Comparison of ENCODE assay signal across 18 mouse cellular contexts in genomic region chr2:168147722-168148432, GRCm38 (mm10). TPM values are rescaled to one million over a fixed set of nuclear protein-coding genes. Genes with fewer than 3 reads are reported as not detected.
DNase-seq lines count a peak whose midpoint lies in the region; ATAC-seq and TF ChIP-seq lines count a peak whose summit lies in the region.
"Had no signal": no experiment of that assay in that cellular context is flagged by ENCODE, and none has a peak within 500 bp of the region (broad histone marks: within the 10 kb centered on the region; RNA-seq: fewer than 3 reads in every experiment).

No protein-coding gene starts in this region.

- DNase-seq in midbrain, embryonic 10.5 days (ENCODE audit: low spot score): no peak
- DNase-seq in limb, embryonic 10.5 days (ENCODE audit: low spot score): no peak
- DNase-seq in left cerebral cortex, postnatal 25 days (ENCODE audit: low spot score in 2 of 2): no peak
- DNase-seq in left cerebral cortex, adult 18-20 months (ENCODE audit: low spot score in 2 of 2): no peak
- DNase-seq in urinary bladder, postnatal 25 days (ENCODE audit: low spot score): no peak
- DNase-seq: cerebellum, adult 2 months; embryo, embryonic 11 days; gastrocnemius, postnatal 36 days; lung, adult 2 months; thymus, postnatal 14 days had no signal

- no peak overlapping the region for H3K4me3 ChIP-seq in midbrain, embryonic 10.5 days
- H3K4me3 ChIP-seq in midbrain, embryonic 13.5 days (replicated peaks): no peak overlapping the region
- H3K4me3 ChIP-seq in intestine, embryonic 16.5 days (ENCODE audit: low read length): no peak overlapping the region
- no peak overlapping the region for H3K4me3 ChIP-seq in limb, embryonic 10.5 days
- no peak overlapping the region for H3K4me3 ChIP-seq in small intestine, adult 2 months (ENCODE audit: low read depth, low read length)
- H3K4me3 ChIP-seq: forebrain, embryonic 15.5 days; heart, embryonic 13.5 days; hindbrain, embryonic 13.5 days; layer of hippocampus, adult 2 months had no signal

- H3K9ac ChIP-seq in midbrain, embryonic 13.5 days (replicated peaks): no peak overlapping the region
- H3K9ac ChIP-seq in intestine, embryonic 16.5 days (ENCODE audit: low read depth, low read length): no peak overlapping the region; the same call in 1 of the 2 replicates
- H3K9ac ChIP-seq: forebrain, embryonic 15.5 days; heart, embryonic 13.5 days; hindbrain, embryonic 13.5 days had no signal

- no peak for ATAC-seq in midbrain, embryonic 13.5 days
- peak; percentile 74 for ATAC-seq in intestine, embryonic 16.5 days
- ATAC-seq: CD4-positive, CD25-positive, alpha-beta regulatory T cell, adult 4 months; forebrain, embryonic 15.5 days had no signal

- no peaks in the 10 kb centered on the region for H3K36me3 ChIP-seq in midbrain, embryonic 10.5 days
- H3K36me3 ChIP-seq in midbrain, embryonic 13.5 days: no peaks in the 10 kb centered on the region
- H3K36me3 ChIP-seq in intestine, embryonic 16.5 days (ENCODE audit: control insufficient read depth, insufficient read depth, low read length): no peaks in the 10 kb centered on the region
- no peaks in the 10 kb centered on the region for H3K36me3 ChIP-seq in limb, embryonic 10.5 days
- no peaks in the 10 kb centered on the region for H3K36me3 ChIP-seq in small intestine, adult 2 months (ENCODE audit: control insufficient read depth, insufficient read depth, low read length)
- H3K36me3 ChIP-seq: forebrain, embryonic 15.5 days; heart, embryonic 13.5 days; hindbrain, embryonic 13.5 days had no signal

- H3K4me1 ChIP-seq in midbrain, embryonic 10.5 days: peaks cover 31% of the 10 kb centered on the region
- H3K4me1 ChIP-seq in midbrain, embryonic 13.5 days (replicated peaks): peaks cover 14% of the 10 kb centered on the region
- H3K4me1 ChIP-seq in intestine, embryonic 16.5 days (ENCODE audit: control insufficient read depth, insufficient read depth, low read length): peaks cover 9% of the 10 kb centered on the region
- peaks cover 51% of the 10 kb centered on the region for H3K4me1 ChIP-seq in limb, embryonic 10.5 days
- peaks cover 13% of the 10 kb centered on the region for H3K4me1 ChIP-seq in small intestine, adult 2 months (ENCODE audit: control insufficient read depth, insufficient read depth, insufficient read length, low read length)

- TF ChIP-seq POLR2A in small intestine, adult 2 months (IDR thresholded peaks at IDR 0.05; ENCODE audit: low read depth, low read length): no peak

- intact Hi-C loops in left cerebral cortex, postnatal 25 days (cut with DNase I): no loop called here

- no peaks in the 10 kb centered on the region for H3K9me3 ChIP-seq in midbrain, embryonic 10.5 days (replicated peaks)
- no peaks in the 10 kb centered on the region for H3K9me3 ChIP-seq in midbrain, embryonic 13.5 days
- no peaks in the 10 kb centered on the region for H3K9me3 ChIP-seq in intestine, embryonic 16.5 days (ENCODE audit: control insufficient read depth, low read length)
- H3K9me3 ChIP-seq in limb, embryonic 10.5 days (replicated peaks): no peaks in the 10 kb centered on the region
- H3K9me3 ChIP-seq: forebrain, embryonic 15.5 days; heart, embryonic 13.5 days; hindbrain, embryonic 13.5 days had no signal

- WGBS in midbrain, embryonic 10.5 days: 72% methylated on average over 22 of the region's 22 CpGs
- 70% methylated on average over 22 of the region's 22 CpGs for WGBS in midbrain, embryonic 13.5 days
- 50% methylated on average over 22 of the region's 22 CpGs for WGBS in intestine, embryonic 16.5 days
- 81% methylated on average over 22 of the region's 22 CpGs for WGBS in limb, embryonic 10.5 days
- WGBS in small intestine, adult 2 months: 28% methylated on average over 22 of the region's 22 CpGs

- no peaks in the 10 kb centered on the region for H3K27me3 ChIP-seq in midbrain, embryonic 10.5 days (ENCODE audit: low read depth, poor library complexity, severe bottlenecking)
- H3K27me3 ChIP-seq in midbrain, embryonic 13.5 days: no peaks in the 10 kb centered on the region
- no peaks in the 10 kb centered on the region for H3K27me3 ChIP-seq in intestine, embryonic 16.5 days (replicated peaks; ENCODE audit: control insufficient read depth, insufficient read depth, low read length)
- no peaks in the 10 kb centered on the region for H3K27me3 ChIP-seq in limb, embryonic 10.5 days (ENCODE audit: low read depth, poor library complexity, severe bottlenecking)
- no peaks in the 10 kb centered on the region for H3K27me3 ChIP-seq in small intestine, adult 2 months (ENCODE audit: control insufficient read depth, insufficient read depth, low read length)
- H3K27me3 ChIP-seq: forebrain, embryonic 15.5 days; heart, embryonic 13.5 days; hindbrain, embryonic 13.5 days had no signal

- TF ChIP-seq CTCF in small intestine, adult 2 months (IDR thresholded peaks at IDR 0.05; ENCODE audit: extremely low read depth, insufficient read length, insufficient replicate concordance, low read depth, low read length): no peak

- 0 out of 2 replicates have a peak overlapping the region, but pooled peaks have one; percentile 38 for H3K27ac ChIP-seq in midbrain, embryonic 10.5 days (replicated peaks)
- H3K27ac ChIP-seq in midbrain, embryonic 13.5 days: no peak overlapping the region
- peak overlapping the region; percentile 40; the same call in 1 of the 2 replicates for H3K27ac ChIP-seq in intestine, embryonic 16.5 days (ENCODE audit: low read length)
- H3K27ac ChIP-seq in limb, embryonic 10.5 days: 0 out of 2 replicates have a peak overlapping the region, but pooled peaks have one; percentile 8
- peak overlapping the region; percentile 36; the same call in 1 of the 2 replicates for H3K27ac ChIP-seq in small intestine, adult 2 months (ENCODE audit: insufficient read depth, low read depth, low read length)
- H3K27ac ChIP-seq: forebrain, embryonic 15.5 days; heart, embryonic 13.5 days; hindbrain, embryonic 13.5 days; layer of hippocampus, adult 2 months had no signal

- no peak overlapping the region for H3K4me2 ChIP-seq in midbrain, embryonic 13.5 days (replicated peaks)
- H3K4me2 ChIP-seq in intestine, embryonic 16.5 days (ENCODE audit: low read depth, low read length): peak overlapping the region; percentile 0; the same call in 1 of the 2 replicates
- H3K4me2 ChIP-seq: forebrain, embryonic 15.5 days; heart, embryonic 13.5 days; hindbrain, embryonic 13.5 days had no signal

RNA-seq across cellular contexts. Expression of gene Adnp, which starts 59.0 kb away (rescaled TPM):
- 1.7 and 2.5 TPM in 2 replicates for polyA plus RNA-seq in midbrain, embryonic 10.5 days (2016; fragmentation: Nextera tagmentation; extraction: Ambion mirVana)
- 2.5 and 5.1 TPM in 2 replicates for polyA plus RNA-seq in midbrain, embryonic 13.5 days (2015; fragmentation: Nextera tagmentation; extraction: Ambion mirVana)
- 0.88 and 1.0 TPM in 2 replicates for polyA plus RNA-seq in intestine, embryonic 16.5 days (2015; fragmentation: Nextera tagmentation; extraction: Ambion mirVana)
- polyA plus RNA-seq in limb, embryonic 10.5 days (2016; fragmentation: Nextera tagmentation; extraction: Ambion mirVana): 5.7 and 5.8 TPM in 2 replicates
- 6.4 and 12.9 TPM in 2 replicates for polyA plus RNA-seq in small intestine, adult 2 months (2012; rRNA removed)
- 10 to 100 TPM; 79.6 to 83.3 TPM for total RNA-seq in left cerebral cortex, postnatal 25 days (2021)
- total RNA-seq in left cerebral cortex, adult 18-20 months (2021): 10 to 100 TPM; 73.0 to 78.9 TPM
